In the genomic region with DNA sequence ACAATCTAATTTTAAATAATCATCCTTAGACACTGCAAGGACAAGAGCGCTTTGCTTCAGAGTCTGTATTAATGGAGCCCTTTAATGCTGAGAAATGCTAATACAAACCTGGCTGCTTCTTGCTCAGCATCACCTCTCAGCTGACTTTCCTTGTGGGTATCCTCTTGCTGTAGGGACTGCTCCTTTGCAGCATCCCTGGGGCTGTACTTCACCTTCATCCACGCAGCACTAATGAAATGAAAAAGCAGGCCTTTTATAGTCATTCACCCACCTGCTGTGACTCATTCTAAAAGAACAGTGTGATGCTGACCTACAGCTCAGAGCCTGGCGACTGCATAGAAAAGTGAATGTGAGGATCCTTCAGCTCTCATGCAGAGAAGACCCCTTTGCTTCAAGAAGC, we compare ENCODE assay signal across 19 mouse cellular contexts. TPM values are rescaled to one million over a fixed set of nuclear protein-coding genes. Genes with fewer than 3 reads are reported as not detected.
DNase-seq lines count a peak whose midpoint lies in the region; ATAC-seq lines count a peak whose summit lies in the region.
"Had no signal": no experiment of that assay in that cellular context is flagged by ENCODE, and none has a peak within 500 bp of the region (broad histone marks: within the 10 kb centered on the region; RNA-seq: fewer than 3 reads in every experiment).

No protein-coding gene starts in this region.

- DNase-seq in midbrain, embryonic 14.5 days, result peak; percentile 13
- no peak for DNase-seq in midbrain, embryonic 10.5 days (ENCODE audit: low spot score)
- peak; percentile 22 for DNase-seq in embryo, embryonic 9.5 days (ENCODE audit: extremely low spot score)
- no peak for DNase-seq in left cerebral cortex, adult 9 months (ENCODE audit: low spot score in 2 of 2)
- no peak for DNase-seq in natural killer cell, adult 2 months (ENCODE audit: low spot score in 2 of 2)
- DNase-seq: adrenal gland, postnatal 14 days; cerebellum, postnatal 10 days; heart, postnatal 14 days; kidney, postnatal 10 days; liver; lung, adult 2 months; lung, postnatal 4 days; right cerebral cortex, postnatal 25 days; thymus, postnatal 36 days had no signal

- 21% methylated on average over 3 of the region's 3 CpGs for WGBS in forebrain, embryonic 13.5 days
- WGBS in forebrain, embryonic 15.5 days, result 20% methylated on average over 3 of the region's 3 CpGs
- WGBS in midbrain, embryonic 14.5 days, result 30% methylated on average over 3 of the region's 3 CpGs
- 31% methylated on average over 3 of the region's 3 CpGs for WGBS in midbrain, embryonic 10.5 days

- peaks cover 14% of the 10 kb centered on the region for H3K4me1 ChIP-seq in forebrain, embryonic 13.5 days
- H3K4me1 ChIP-seq in forebrain, embryonic 15.5 days, result 0 out of 2 replicates have a peak, but pooled peaks cover 4% of the 10 kb centered on the region
- H3K4me1 ChIP-seq in midbrain, embryonic 14.5 days (ENCODE audit: control insufficient read depth, insufficient read depth, low read length), result no peaks in the 10 kb centered on the region
- peaks cover 16% of the 10 kb centered on the region for H3K4me1 ChIP-seq in midbrain, embryonic 10.5 days
- H3K4me1 ChIP-seq: heart, embryonic 10.5 days had no signal

- no peak overlapping the region for H3K4me2 ChIP-seq in forebrain, embryonic 13.5 days
- no peak overlapping the region for H3K4me2 ChIP-seq in forebrain, embryonic 15.5 days (replicated peaks)
- H3K4me2 ChIP-seq in midbrain, embryonic 14.5 days (ENCODE audit: low read length), result no peak overlapping the region

- H3K4me3 ChIP-seq in forebrain, embryonic 13.5 days, result no peak overlapping the region
- H3K4me3 ChIP-seq in forebrain, embryonic 15.5 days, result no peak overlapping the region
- H3K4me3 ChIP-seq in midbrain, embryonic 14.5 days (replicated peaks; ENCODE audit: low read depth, low read length), result no peak overlapping the region
- H3K4me3 ChIP-seq in midbrain, embryonic 10.5 days, result no peak overlapping the region
- H3K4me3 ChIP-seq: heart, embryonic 10.5 days had no signal

- no peaks in the 10 kb centered on the region for H3K27me3 ChIP-seq in forebrain, embryonic 13.5 days
- no peaks in the 10 kb centered on the region for H3K27me3 ChIP-seq in forebrain, embryonic 15.5 days
- H3K27me3 ChIP-seq in midbrain, embryonic 14.5 days (ENCODE audit: control insufficient read depth, insufficient read depth, low read length), result no peaks in the 10 kb centered on the region
- H3K27me3 ChIP-seq in midbrain, embryonic 10.5 days (ENCODE audit: low read depth, poor library complexity, severe bottlenecking), result no peaks in the 10 kb centered on the region

- no peak overlapping the region for H3K9ac ChIP-seq in forebrain, embryonic 13.5 days
- no peak overlapping the region for H3K9ac ChIP-seq in forebrain, embryonic 15.5 days (replicated peaks)
- H3K9ac ChIP-seq in midbrain, embryonic 14.5 days (replicated peaks; ENCODE audit: low read length), result no peak overlapping the region

- peaks cover 86% of the 10 kb centered on the region for H3K36me3 ChIP-seq in forebrain, embryonic 13.5 days (ENCODE audit: poor library complexity, severe bottlenecking)
- peaks cover 60% of the 10 kb centered on the region for H3K36me3 ChIP-seq in forebrain, embryonic 15.5 days
- H3K36me3 ChIP-seq in midbrain, embryonic 14.5 days (ENCODE audit: control insufficient read depth, insufficient read depth, low read length), result peaks cover 80% of the 10 kb centered on the region
- peaks cover 96% of the 10 kb centered on the region for H3K36me3 ChIP-seq in midbrain, embryonic 10.5 days

- peak overlapping the region; percentile 31; the same call in 1 of the 2 replicates for H3K27ac ChIP-seq in forebrain, embryonic 13.5 days
- no peak overlapping the region for H3K27ac ChIP-seq in forebrain, embryonic 15.5 days (replicated peaks)
- no peak overlapping the region for H3K27ac ChIP-seq in midbrain, embryonic 14.5 days (replicated peaks; ENCODE audit: low read depth, low read length)
- H3K27ac ChIP-seq in midbrain, embryonic 10.5 days (replicated peaks), result no peak overlapping the region
- H3K27ac ChIP-seq: heart, embryonic 10.5 days had no signal

- no peak for ATAC-seq in forebrain, embryonic 13.5 days
- ATAC-seq in forebrain, embryonic 15.5 days (replicated peaks), result no peak
- no peak for ATAC-seq in midbrain, embryonic 14.5 days (ENCODE audit: low FRiP score, low TSS enrichment)
- ATAC-seq in cerebellum, adult (ENCODE audit: insufficient number of reproducible peaks, low FRiP score, low TSS enrichment), result no peak
- ATAC-seq: intestine, embryonic 16.5 days had no signal

- no peaks in the 10 kb centered on the region for H3K9me3 ChIP-seq in forebrain, embryonic 13.5 days (replicated peaks)
- no peaks in the 10 kb centered on the region for H3K9me3 ChIP-seq in forebrain, embryonic 15.5 days
- H3K9me3 ChIP-seq in midbrain, embryonic 14.5 days (ENCODE audit: control insufficient read depth, low read length), result no peaks in the 10 kb centered on the region
- no peaks in the 10 kb centered on the region for H3K9me3 ChIP-seq in midbrain, embryonic 10.5 days (replicated peaks)
- H3K9me3 ChIP-seq: heart, embryonic 10.5 days had no signal

RNA-seq across cellular contexts. Expression of gene Gm43951, which starts 30.1 kb away (rescaled TPM):
- 0.94 and 1.2 TPM in 2 replicates for polyA plus RNA-seq in forebrain, embryonic 13.5 days (2015; fragmentation: Nextera tagmentation; extraction: Ambion mirVana)
- polyA plus RNA-seq in forebrain, embryonic 15.5 days (2015; fragmentation: Nextera tagmentation; extraction: Ambion mirVana), result 1.4 TPM in 2 replicates
- polyA plus RNA-seq in midbrain, embryonic 14.5 days (2014; fragmentation: Nextera tagmentation; extraction: Ambion mirVana), result 0.12 and 0.19 TPM in 2 replicates
- 0.28 and 0.61 TPM in 2 replicates for polyA plus RNA-seq in midbrain, embryonic 10.5 days (2016; fragmentation: Nextera tagmentation; extraction: Ambion mirVana)

RNA-seq across cellular contexts. Expression of gene 4933427D14Rik, which starts 30.7 kb away (rescaled TPM):
- 26.2 and 29.9 TPM in 2 replicates for polyA plus RNA-seq in forebrain, embryonic 13.5 days (2015; fragmentation: Nextera tagmentation; extraction: Ambion mirVana)
- 22.8 and 23.5 TPM in 2 replicates for polyA plus RNA-seq in forebrain, embryonic 15.5 days (2015; fragmentation: Nextera tagmentation; extraction: Ambion mirVana)
- 16.9 and 22.2 TPM in 2 replicates for polyA plus RNA-seq in midbrain, embryonic 14.5 days (2014; fragmentation: Nextera tagmentation; extraction: Ambion mirVana)
- 19.0 and 20.2 TPM in 2 replicates for polyA plus RNA-seq in midbrain, embryonic 10.5 days (2016; fragmentation: Nextera tagmentation; extraction: Ambion mirVana)

RNA-seq across cellular contexts. Expression of gene Txndc17, which starts 30.8 kb away (rescaled TPM):
- 152 and 157 TPM in 2 replicates for polyA plus RNA-seq in forebrain, embryonic 13.5 days (2015; fragmentation: Nextera tagmentation; extraction: Ambion mirVana)
- 132 and 138 TPM in 2 replicates for polyA plus RNA-seq in forebrain, embryonic 15.5 days (2015; fragmentation: Nextera tagmentation; extraction: Ambion mirVana)
- 137 and 150 TPM in 2 replicates for polyA plus RNA-seq in midbrain, embryonic 14.5 days (2014; fragmentation: Nextera tagmentation; extraction: Ambion mirVana)
- 166 and 185 TPM in 2 replicates for polyA plus RNA-seq in midbrain, embryonic 10.5 days (2016; fragmentation: Nextera tagmentation; extraction: Ambion mirVana)

RNA-seq across cellular contexts. Expression of gene Med31, which starts 38.8 kb away (rescaled TPM):
- polyA plus RNA-seq in forebrain, embryonic 13.5 days (2015; fragmentation: Nextera tagmentation; extraction: Ambion mirVana), result 69.7 and 70.0 TPM in 2 replicates
- 59.1 and 60.1 TPM in 2 replicates for polyA plus RNA-seq in forebrain, embryonic 15.5 days (2015; fragmentation: Nextera tagmentation; extraction: Ambion mirVana)
- 61.1 and 68.5 TPM in 2 replicates for polyA plus RNA-seq in midbrain, embryonic 14.5 days (2014; fragmentation: Nextera tagmentation; extraction: Ambion mirVana)
- polyA plus RNA-seq in midbrain, embryonic 10.5 days (2016; fragmentation: Nextera tagmentation; extraction: Ambion mirVana), result 52.4 and 52.7 TPM in 2 replicates

RNA-seq across cellular contexts. Expression of gene Pitpnm3, which starts 41.0 kb away (rescaled TPM):
- polyA plus RNA-seq in forebrain, embryonic 13.5 days (2015; fragmentation: Nextera tagmentation; extraction: Ambion mirVana), result 0.63 and 0.65 TPM in 2 replicates
- 1.4 and 1.8 TPM in 2 replicates for polyA plus RNA-seq in forebrain, embryonic 15.5 days (2015; fragmentation: Nextera tagmentation; extraction: Ambion mirVana)
- polyA plus RNA-seq in midbrain, embryonic 14.5 days (2014; fragmentation: Nextera tagmentation; extraction: Ambion mirVana), result 4.0 and 5.0 TPM in 2 replicates
- 0.10 and 0.25 TPM in 2 replicates for polyA plus RNA-seq in midbrain, embryonic 10.5 days (2016; fragmentation: Nextera tagmentation; extraction: Ambion mirVana)

Comparison
In these comparisons a context has a peak if more than half of its experiments do, and no peak if none do; other contexts are left out.
1. DNase-seq: peak in midbrain, embryonic 14.5 days (single experiment) and embryo, embryonic 9.5 days (single experiment); none in midbrain, embryonic 10.5 days (single experiment), left cerebral cortex, adult 9 months (0 of 2) and natural killer cell, adult 2 months (0 of 2).